Mouse (Mus musculus) olfactory bulb, adult 2 months (tissue): ENCODE data around the gene Rin2.

Experiments used
- CTCF ChIP-seq: fragments of 200-500 bp; IDR thresholded peaks from 2 replicates; pipeline ENCODE4 v1.5.1; 2012; ENCODE audit warnings: low read depth, mild to moderate bottlenecking, low read length, moderate library complexity; ENCODE audit not compliant: insufficient read depth
- POLR2A ChIP-seq: fragments of 200-500 bp; IDR thresholded peaks from 2 replicates; pipeline ENCODE4 v1.6.1; 2012; ENCODE audit warnings: mild to moderate bottlenecking, low read depth, low read length, moderate library complexity; ENCODE audit not compliant: insufficient read depth

- TF ChIP-seq POLR2A, result no peak
- TF ChIP-seq CTCF, result no peak
Observed at GRCm38 (mm10) chr2:145684151-145684550, 9.1 kb downstream of the Rin2 start.
